Mouse (Mus musculus) kidney, postnatal 4 days (tissue): ENCODE measurements around the gene Sox1.

Experiments
- DNase-seq, 2 experiments: peaks; one replicate each; pipeline ENCODE4 v3.0.0; 2021; ENCODE audit warnings: mixed read lengths in 2 of 2

Sox1 gene

GRCm38 (mm10) chr8:12389801-12390639, 5.1 kb upstream of the Sox1 start:
- no peak for DNase-seq

- DNase-seq = no peak
Measured at GRCm38 (mm10) chr8:12390640-12391365, 4.3 kb upstream of the Sox1 start.

- DNase-seq = peak; percentile 63 to 68
Measured at GRCm38 (mm10) chr8:12391366-12392250, 3.5 kb upstream of the Sox1 start.

GRCm38 (mm10) chr8:12392801-12393200, 2.3 kb upstream of the Sox1 start:
- no peak for DNase-seq

GRCm38 (mm10) chr8:12394385-12395000, 602 bp upstream of the Sox1 start:
- no peak for DNase-seq

- peak; percentile 51 to 60 for DNase-seq
Measured at GRCm38 (mm10) chr8:12396501-12397345, 1.6 kb downstream of the Sox1 start.

- DNase-seq = no peak
Measured at GRCm38 (mm10) chr8:12397346-12397925, 2.3 kb downstream of the Sox1 start.

- DNase-seq = no peak
Measured at GRCm38 (mm10) chr8:12398011-12398945, 3.2 kb downstream of the Sox1 start.

- DNase-seq = no peak
Measured at GRCm38 (mm10) chr8:12399421-12400205, 4.5 kb downstream of the Sox1 start.

- peak; percentile 34 to 58 for DNase-seq
Measured at GRCm38 (mm10) chr8:12400611-12401390, 5.7 kb downstream of the Sox1 start.

GRCm38 (mm10) chr8:12401391-12402270, 6.5 kb downstream of the Sox1 start:
- no peak for DNase-seq

- no peak for DNase-seq
Measured at GRCm38 (mm10) chr8:12402709-12403108, 7.6 kb downstream of the Sox1 start.

- no peak for DNase-seq
Measured at GRCm38 (mm10) chr8:12408020-12408419, 12.9 kb downstream of the Sox1 start.

GRCm38 (mm10) chr8:12409976-12410375, 14.9 kb downstream of the Sox1 start:
- DNase-seq = peak; percentile 63 to 73

- no peak for DNase-seq
Measured at GRCm38 (mm10) chr8:12417056-12417455, 22.0 kb downstream of the Sox1 start.

- no peak for DNase-seq
Measured at GRCm38 (mm10) chr8:12420537-12420936, 25.4 kb downstream of the Sox1 start.

GRCm38 (mm10) chr8:12425906-12426305, 30.8 kb downstream of the Sox1 start:
- DNase-seq = no peak
